Mouse (Mus musculus): ENCODE measurements around the gene Sv2b. TPM values are rescaled to one million over a fixed set of nuclear protein-coding genes. Genes with fewer than 3 reads are reported as not detected.
A peak's percentile ranks its signal among the peaks of the same experiment; 100 is the strongest.

The Sv2b gene
- total RNA-seq, 2 experiments from 2014 or later: 80.7 to 87.9 TPM

DNA sequence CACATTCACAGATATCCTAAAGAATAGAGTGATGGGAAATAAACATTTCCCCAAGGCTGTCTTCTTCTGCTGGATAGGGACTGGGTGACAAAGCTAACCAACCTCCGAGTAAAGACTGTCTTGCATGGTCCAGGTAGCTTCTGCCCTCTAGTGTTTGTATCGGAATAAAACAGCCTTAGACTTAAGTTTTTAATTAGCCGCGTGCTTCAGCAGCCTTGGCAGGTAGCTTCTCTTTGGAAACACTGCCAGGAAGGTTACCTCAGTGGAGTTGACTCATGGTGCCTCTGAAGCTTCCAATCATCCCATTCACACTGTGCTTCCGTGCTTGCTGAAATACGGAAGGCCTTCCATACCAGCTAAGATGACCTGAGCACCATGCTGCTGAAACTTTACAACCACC is 198.4 kb downstream of the Sv2b start:
- intact Hi-C loops (cut with DNase I): loop anchor here (2.0 to 5.0 kb wide), 2 partner anchors 558 to 740 kb away; partner anchors contain the start of gene Slco3a1
- DNase-seq: no peak

DNA sequence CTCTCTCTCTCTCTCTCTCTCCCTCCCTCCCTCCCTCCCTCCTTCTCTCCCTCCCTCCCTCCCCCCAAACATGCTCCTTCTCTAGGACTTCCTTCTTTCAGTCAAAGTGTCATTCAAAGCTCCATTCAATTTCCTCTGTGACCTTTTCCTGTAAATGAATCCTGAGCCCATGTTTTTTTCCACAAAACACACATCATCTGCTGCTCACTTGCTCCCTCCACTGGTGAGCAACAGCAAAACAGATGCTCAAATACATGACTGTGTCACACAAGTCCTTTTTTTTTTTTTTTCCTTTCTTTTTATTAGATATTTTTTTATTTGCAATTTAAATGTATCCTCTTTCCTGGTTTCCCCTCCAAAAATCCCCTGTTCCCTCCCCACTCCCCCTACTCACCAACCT is 201.6 kb downstream of the Sv2b start:
- intact Hi-C loops (cut with DNase I): loop anchor here (10.0 kb wide), 1 partner anchor 393 kb away; no protein-coding TSS in a partner anchor
- peak; percentile 64 for DNase-seq

DNA sequence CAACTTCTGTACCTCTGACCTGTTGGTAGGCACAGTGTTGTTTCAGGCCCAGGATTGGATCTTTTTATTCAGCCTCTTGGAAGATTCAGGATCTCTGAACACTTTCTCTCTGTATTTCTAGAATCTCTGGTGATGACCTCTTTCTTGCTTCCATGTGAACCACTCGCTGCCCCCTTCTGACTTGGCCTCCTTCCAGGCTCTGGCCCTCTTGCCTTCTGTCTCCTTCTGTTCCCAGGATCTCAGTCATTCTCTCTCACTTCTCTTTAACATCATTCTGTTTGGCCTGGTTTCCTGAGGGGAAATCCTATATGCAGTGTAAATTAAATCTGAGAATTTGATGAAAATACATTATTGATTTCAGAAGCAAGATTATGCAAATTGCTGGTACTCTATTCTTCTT is 205.2 kb downstream of the Sv2b start:
- intact Hi-C loops (cut with DNase I): loop anchor here (10.0 kb wide), 1 partner anchor 389 kb away; no protein-coding TSS in a partner anchor
- DNase-seq: peak; percentile 76

DNA sequence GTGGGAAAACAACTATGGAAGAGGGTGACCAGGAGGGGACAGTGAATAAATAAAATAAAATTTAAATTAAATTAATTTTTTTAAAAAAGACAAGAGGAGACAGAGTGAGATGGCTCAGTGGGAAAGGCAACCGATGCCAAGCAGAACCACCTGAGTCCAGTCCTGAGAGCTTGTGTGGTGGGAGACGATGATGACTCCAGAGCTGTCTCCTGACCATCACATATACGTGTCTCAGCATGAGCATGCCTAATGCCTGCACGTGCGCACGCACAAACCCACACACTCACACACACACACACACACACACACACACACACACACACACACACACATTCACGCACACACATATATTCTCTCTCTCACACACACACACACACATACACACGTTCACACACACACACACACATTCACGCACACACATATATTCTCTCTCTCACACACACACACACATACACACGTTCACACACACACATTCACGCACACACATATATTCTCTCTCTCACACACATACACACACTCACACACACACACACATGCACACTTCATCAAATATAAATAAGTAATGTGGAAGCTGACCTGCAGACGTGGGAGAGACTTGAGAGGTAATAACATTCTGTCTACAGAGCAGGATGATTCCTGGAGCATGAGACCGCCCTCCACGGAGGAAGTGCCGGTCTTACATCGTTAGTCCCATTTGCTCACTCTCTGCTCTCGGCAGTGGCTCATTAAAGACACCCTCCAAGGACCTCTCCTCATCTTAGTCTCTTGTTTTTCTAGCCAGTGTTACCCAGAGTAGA is 206.3 kb downstream of the Sv2b start:
- intact Hi-C loops (cut with DNase I): loop anchor here (10.0 kb wide), 1 partner anchor 388 kb away; no protein-coding TSS in a partner anchor
- no peak for DNase-seq

DNA sequence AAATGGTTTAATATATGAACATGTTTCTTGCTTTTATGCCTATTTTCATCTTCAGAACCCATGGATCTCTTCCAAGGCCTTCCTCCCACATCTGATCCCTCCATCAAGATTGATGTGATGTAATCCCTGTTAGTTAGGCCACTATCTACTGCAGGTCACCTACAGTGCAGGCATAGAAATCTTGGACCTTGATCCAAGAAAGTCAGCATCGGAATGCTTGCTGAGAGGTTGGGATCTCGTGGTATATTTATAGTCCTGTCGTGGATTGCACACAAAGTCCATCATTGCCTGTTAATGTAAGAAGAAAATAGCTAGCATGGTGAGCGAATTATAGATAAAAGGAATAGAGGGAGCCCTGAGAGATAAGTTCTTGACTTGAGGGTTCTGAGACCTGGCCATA is 223.6 kb downstream of the Sv2b start:
- intact Hi-C loops (cut with DNase I): no loop called here
- DNase-seq: no peak

DNA sequence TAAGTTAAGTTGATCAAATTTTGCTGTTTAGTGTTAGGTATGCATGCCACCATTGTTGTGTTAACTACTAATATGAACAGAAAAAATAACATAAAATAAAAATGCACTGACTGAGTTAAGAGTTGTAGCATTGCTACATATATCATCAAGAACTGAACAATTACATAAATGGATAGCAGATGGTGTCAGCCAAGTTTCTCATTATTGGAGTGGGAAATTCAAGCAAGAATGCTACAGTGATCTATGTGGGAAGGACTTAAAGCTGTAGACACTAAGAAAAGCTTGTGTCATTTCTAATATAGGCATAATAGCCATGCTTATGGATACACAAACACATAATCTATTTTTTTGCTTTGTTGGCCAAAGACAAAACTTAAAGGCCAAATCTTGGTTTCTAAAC is 228.9 kb downstream of the Sv2b start:
- intact Hi-C loops (cut with DNase I): no loop called here
- DNase-seq: no peak

DNA sequence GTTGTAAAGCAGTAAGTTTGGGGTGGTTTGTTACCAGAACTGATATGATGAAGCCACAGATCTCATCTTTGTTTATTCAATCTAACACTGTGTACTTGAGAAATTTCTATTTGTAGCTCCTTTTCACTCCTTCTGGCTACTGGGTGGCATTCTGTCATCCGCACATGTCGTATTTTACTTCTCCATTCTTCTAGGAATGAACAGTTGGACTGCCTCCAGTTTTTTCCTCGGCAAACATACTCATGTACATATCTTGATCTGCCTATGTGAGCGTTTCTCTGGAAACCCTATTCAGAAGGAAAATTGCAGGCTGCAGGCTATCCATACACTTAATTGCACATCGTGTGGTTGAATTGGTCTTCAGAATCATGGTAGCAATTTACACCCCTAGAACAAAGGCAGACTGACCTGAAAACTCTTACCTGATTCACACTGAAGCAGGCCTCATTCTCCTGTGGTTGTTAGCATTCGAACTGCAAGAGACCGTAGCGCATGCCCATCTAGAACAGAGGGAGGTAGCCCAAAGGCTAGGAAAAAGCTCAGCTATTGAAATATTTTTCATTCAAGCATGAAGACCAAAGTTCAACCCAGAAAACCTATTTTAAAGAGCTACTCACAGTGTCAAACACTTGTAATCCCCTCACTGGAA is 231.4 kb downstream of the Sv2b start:
- intact Hi-C loops (cut with DNase I): no loop called here
- no peak for DNase-seq

Other genes with a start within 250 kb of the Sv2b start
- 10 to 100 TPM; 31.3 to 32.8 TPM for gene Akap13, start 146.3 kb upstream of the Sv2b start, total RNA-seq (2021)